Mouse (Mus musculus) adrenal gland, postnatal 25 days (tissue): Measurements from ENCODE around the gene Ddx25. TPM values are rescaled to one million over a fixed set of nuclear protein-coding genes. Genes with fewer than 3 reads are reported as not detected.
A peak's percentile ranks its signal among the peaks of the same experiment; 100 is the strongest.

ENCODE experiments used
- DNase-seq: peaks from one replicate; pipeline ENCODE4 v3.0.0; 2021; ENCODE audit warnings: mixed read lengths
- long read RNA-seq: library from polyadenylated mRNA; stranded (forward); transcript quantifications from one replicate; pipeline ENCODE4 v2.0.0, GENCODE M21; 2021
- total RNA-seq: library from RNA; stranded (reverse); gene quantifications from 2 replicates; pipeline ENCODE4 v1.2.3, GENCODE M21; 2021

Ddx25 gene
- 0.52 and 0.73 TPM in 2 replicates for total RNA-seq
- long read RNA-seq, full-length matches to known transcripts = 4 of 5 reads
- long read RNA-seq, partial matches to known transcripts = 0 of 5 reads
- long read RNA-seq, other reads (novel, unspliced or antisense) = 1 of 5 reads

- DNase-seq = peak; percentile 42
Measured at GRCm38 (mm10) chr9:35558257-35559008, at the start of gene Ddx25, which contains the start of gene Pus3. Gene Ddx25, minus strand, starts transcription at chr9:35558528. Gene Pus3, plus strand, starts transcription at chr9:35558595.

- no peak for DNase-seq
Measured at GRCm38 (mm10) chr9:35607647-35608405, 49.5 kb upstream of the Ddx25 start.

GRCm38 (mm10) chr9:35592903-35593302, 34.6 kb upstream of the Ddx25 start:
- DNase-seq = no peak

GRCm38 (mm10) chr9:35587674-35588073, 29.3 kb upstream of the Ddx25 start:
- DNase-seq = no peak

GRCm38 (mm10) chr9:35574416-35574815, 16.1 kb upstream of the Ddx25 start:
- no peak for DNase-seq

GRCm38 (mm10) chr9:35570663-35571062, 12.3 kb upstream of the Ddx25 start:
- no peak for DNase-seq

- peak; percentile 93 for DNase-seq
Measured at GRCm38 (mm10) chr9:35569571-35570534, 11.5 kb upstream of the Ddx25 start, which contains the start of the genes Pate2 and Hyls1. Gene Pate2, plus strand, starts transcription at chr9:35570284. Gene Hyls1, minus strand, starts transcription at chr9:35570398.

- DNase-seq = no peak
Measured at GRCm38 (mm10) chr9:35567995-35568394, 9.7 kb upstream of the Ddx25 start.

- no peak for DNase-seq
Measured at GRCm38 (mm10) chr9:35564536-35565240, 6.4 kb upstream of the Ddx25 start.

GRCm38 (mm10) chr9:35561583-35561982, 3.3 kb upstream of the Ddx25 start:
- no peak for DNase-seq

- no peak for DNase-seq
Measured at GRCm38 (mm10) chr9:35561076-35561475, 2.7 kb upstream of the Ddx25 start.

GRCm38 (mm10) chr9:35559009-35559890, 922 bp upstream of the Ddx25 start:
- peak; percentile 71 for DNase-seq

GRCm38 (mm10) chr9:35556494-35557102, 1.7 kb downstream of the Ddx25 start:
- DNase-seq = no peak

- DNase-seq = no peak
Measured at GRCm38 (mm10) chr9:35548455-35548854, 9.9 kb downstream of the Ddx25 start.

GRCm38 (mm10) chr9:35546745-35547144, 11.6 kb downstream of the Ddx25 start:
- no peak for DNase-seq

- DNase-seq = no peak
Measured at GRCm38 (mm10) chr9:35545704-35546103, 12.6 kb downstream of the Ddx25 start.

GRCm38 (mm10) chr9:35544666-35545065, 13.7 kb downstream of the Ddx25 start:
- DNase-seq = no peak

GRCm38 (mm10) chr9:35543099-35543860, 15.0 kb downstream of the Ddx25 start:
- DNase-seq = no peak

GRCm38 (mm10) chr9:35541941-35542340, 16.4 kb downstream of the Ddx25 start:
- no peak for DNase-seq
